Mouse (Mus musculus): ENCODE measurements around the gene Vti1a.

- TF ChIP-seq CTCF (IDR thresholded peaks at IDR 0.05; ENCODE audit: borderline replicate concordance, extremely low read depth, insufficient read depth, insufficient read length) (no peak), POLR2A (IDR thresholded peaks at IDR 0.05; ENCODE audit: borderline replicate concordance, extremely low read depth, insufficient read depth, insufficient read length, poor library complexity, severe bottlenecking) (no peak)
These were observed 280.0 kb downstream of the Vti1a start for GRCm38 (mm10) chr19:55595945-55596649.
